Mouse (Mus musculus) ZHBTc4 (cell line): ENCODE results near the gene Cacna1i.
A peak's percentile ranks its signal among the peaks of the same experiment; 100 is the strongest.

Experiments used
- DNase-seq: peaks from one replicate; pipeline ENCODE4 v3.0.0-alpha.2; 2011; ENCODE audit warnings: low read depth, low spot score

Gene Cacna1i

GRCm38 (mm10) chr15:80286851-80287415 lies at the start of gene Cacna1i:
Gene Cacna1i, plus strand, starts transcription at chr15:80287238.
- DNase-seq, result peak; percentile 46

- no peak for DNase-seq
Measured at GRCm38 (mm10) chr15:80248135-80248534, 38.9 kb upstream of the Cacna1i start.

GRCm38 (mm10) chr15:80248596-80248995 lies 38.4 kb upstream of the Cacna1i start:
- no peak for DNase-seq

DNA sequence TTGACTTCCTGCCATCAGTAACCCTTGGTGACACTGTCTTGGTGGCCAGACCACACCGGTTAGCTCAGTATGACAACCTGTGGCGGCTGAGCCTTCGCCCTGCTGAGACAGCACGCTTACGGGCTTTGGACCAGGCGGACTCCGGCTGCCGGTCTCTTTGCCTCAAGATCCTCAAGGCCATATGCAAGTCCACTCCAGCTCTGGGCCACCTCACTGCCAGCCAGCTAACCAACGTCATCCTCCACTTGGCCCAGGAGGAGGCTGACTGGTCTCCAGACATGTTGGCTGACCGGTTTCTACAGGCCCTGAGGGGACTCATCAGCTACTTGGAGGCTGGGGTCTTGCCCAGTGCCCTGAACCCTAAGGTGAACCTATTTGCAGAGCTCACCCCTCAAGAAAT lies 37.4 kb upstream of the Cacna1i start:
- DNase-seq, result no peak

DNA sequence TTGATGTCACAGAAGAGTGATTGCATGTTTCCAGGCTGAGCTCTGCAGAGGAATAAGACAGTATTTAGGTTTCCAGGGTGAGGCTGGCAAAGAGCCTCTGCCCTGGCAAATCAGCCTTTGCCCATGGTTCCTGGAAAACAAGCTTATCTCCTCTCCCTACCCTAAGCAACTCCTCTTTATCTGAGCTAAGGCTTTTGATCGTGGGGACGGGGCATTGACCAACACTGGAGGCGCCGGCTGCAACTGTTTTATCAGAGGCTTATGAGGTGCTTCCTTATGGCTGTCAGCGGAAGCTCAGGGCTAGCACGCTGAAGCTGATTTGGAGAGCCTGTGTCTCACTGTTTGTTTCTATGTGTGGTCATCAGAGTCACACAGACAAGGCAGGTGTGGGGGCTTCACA lies 36.5 kb upstream of the Cacna1i start:
- DNase-seq, result no peak

DNA sequence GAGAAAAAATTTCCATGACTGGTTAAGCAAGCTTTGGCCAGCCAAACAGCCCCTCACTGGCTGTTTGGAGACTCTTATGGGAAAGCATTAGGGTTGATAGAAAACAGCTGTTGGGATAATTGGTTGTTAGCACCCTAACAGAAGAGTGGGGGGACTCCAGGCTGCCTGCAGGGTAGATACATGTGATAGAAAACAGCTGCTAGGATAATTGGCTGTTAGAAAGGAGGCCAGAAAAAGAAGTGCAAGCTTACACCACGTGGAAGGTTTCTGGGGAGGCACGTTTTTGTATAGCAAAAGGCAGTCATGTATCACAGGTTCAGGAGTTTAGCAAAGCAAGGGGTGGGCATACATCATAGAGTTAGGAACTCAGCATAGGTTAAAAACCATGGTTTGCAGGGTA lies 33.5 kb upstream of the Cacna1i start:
- DNase-seq, result no peak

GRCm38 (mm10) chr15:80254207-80254606 lies 32.8 kb upstream of the Cacna1i start:
- DNase-seq, result no peak

DNA sequence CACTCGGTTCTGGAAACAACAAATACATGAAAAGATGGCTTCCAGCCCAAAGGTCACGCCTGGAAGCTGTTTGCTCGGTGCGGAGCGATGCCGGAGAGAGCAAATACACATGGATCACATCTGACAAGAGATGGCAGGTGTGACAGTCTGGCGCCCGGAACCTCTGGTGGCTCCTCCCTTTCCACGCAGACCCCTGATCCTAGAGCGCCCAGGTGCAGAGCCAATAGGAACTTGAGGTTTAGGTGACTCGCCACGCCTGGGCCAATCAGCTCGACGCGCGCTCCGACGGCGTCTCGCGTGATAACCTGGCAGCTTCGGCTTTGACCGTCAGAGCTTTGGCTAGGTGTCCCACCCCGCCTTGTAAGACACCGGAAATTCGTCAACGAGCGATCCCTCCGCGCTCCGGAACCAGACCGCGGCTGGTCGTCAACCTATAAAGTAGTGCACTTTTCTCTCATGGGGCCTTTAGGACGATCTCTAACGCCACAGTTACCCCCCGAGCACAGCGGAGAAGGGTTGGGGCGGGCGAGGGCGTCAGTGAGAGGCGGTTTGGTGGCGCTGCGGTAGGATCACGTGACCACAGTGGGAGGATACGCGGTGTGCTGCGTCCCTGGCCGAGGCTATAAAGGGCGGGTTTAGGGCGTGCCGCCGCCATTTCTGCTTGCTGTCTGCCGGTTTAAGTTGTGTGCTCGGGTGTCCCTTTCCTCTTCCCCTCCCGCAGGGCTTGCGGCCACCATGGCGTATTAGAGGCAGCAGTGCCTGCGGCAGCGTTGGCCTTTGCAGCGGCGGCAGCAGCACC lies 32.0 kb upstream of the Cacna1i start, which contains the start of gene Atf4:
Gene Atf4 (plus strand): TSS at position 338 of the 799 bp plus-strand sequence.
- DNase-seq, result peak; percentile 100

DNA sequence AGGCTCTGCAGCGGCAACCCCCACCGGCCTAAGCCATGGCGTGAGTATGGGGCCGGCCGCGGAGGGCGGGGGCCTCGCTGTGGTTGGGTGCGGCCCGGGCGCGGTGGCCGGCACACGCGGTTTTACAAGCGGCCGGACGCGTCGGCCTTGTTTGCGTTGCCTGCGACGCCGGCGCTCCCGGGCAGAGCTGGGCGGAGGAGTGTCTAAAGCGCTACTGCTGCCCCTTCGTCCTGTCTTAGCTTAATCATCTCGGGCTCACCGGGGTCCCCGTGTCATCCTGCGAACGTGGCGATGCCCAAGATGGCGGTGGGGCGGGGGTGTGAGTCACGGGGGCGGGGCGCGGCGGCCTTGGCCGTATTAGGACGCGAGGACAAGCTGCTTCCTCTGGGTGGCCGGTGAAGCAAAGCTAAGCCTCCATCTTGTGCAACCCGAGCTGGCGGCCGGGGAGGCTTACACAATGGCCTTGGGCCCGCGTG lies 31.4 kb upstream of the Cacna1i start:
- DNase-seq, result peak; percentile 92

- no peak for DNase-seq
Measured at GRCm38 (mm10) chr15:80256242-80256641, 30.8 kb upstream of the Cacna1i start.

DNA sequence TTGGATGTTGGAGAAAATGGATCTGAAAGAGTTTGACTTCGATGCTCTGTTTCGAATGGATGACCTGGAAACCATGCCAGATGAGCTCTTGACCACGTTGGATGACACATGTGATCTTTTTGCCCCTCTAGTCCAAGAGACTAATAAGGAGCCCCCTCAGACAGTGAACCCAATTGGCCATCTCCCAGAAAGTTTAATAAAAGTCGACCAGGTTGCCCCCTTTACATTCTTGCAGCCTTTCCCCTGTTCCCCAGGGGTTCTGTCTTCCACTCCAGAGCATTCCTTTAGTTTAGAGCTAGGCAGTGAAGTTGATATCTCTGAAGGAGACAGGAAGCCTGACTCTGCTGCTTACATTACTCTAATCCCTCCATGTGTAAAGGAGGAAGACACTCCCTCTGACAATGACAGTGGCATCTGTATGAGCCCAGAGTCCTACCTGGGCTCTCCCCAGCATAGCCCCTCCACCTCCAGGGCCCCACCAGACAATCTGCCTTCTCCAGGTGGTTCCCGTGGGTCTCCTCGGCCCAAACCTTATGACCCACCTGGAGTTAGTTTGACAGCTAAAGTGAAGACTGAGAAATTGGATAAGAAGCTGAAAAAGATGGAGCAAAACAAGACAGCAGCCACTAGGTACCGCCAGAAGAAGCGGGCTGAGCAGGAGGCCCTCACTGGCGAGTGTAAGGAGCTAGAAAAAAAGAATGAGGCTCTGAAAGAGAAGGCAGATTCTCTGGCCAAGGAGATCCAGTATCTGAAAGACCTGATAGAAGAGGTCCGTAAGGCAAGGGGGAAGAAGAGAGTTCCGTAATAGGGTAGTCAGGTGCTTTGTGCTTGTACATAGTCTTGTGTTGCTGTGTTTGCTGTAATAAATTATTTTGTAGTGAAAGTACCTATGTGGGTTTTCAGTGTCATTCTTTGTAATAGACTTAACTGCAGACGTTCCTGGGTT lies 30.1 kb upstream of the Cacna1i start:
- DNase-seq, result peak; percentile 41

- peak; percentile 65 for DNase-seq
Measured at GRCm38 (mm10) chr15:80257602-80258239, 29.3 kb upstream of the Cacna1i start.

GRCm38 (mm10) chr15:80258240-80259170 lies 28.5 kb upstream of the Cacna1i start:
- peak; percentile 87 for DNase-seq

DNA sequence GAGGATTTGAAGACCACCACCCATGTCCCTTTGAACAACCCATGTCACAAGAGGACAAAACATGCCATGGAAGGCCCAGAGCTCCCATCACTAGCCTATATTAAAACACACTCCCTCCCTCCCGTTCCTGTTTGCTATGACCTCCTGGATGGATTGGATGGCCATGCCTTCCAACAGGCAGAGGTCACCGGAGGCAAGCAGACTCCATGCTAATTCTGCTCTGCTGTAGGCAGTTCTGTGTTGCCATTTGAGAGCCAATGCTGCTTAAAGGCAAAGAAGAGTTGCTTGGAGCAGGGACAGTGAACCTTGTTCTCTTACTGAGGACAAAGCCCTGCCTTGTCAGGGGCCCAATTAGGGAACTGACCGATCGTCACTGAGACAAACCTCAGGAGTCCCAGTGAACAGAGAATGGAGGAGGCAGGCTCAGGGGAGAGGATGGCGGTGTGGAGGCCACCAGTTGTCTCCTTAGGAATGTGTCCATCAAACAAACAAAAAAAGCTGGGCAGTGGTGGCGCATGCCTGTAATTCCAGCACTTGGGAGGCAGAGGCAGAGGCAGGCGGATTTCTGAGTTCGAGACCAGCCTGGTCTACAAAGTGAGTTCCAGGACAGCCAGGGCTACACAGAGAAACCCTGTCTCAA lies 27.5 kb upstream of the Cacna1i start:
- peak; percentile 78 for DNase-seq

- DNase-seq, result peak; percentile 90
Measured at GRCm38 (mm10) chr15:80260677-80261076, 26.4 kb upstream of the Cacna1i start.

DNA sequence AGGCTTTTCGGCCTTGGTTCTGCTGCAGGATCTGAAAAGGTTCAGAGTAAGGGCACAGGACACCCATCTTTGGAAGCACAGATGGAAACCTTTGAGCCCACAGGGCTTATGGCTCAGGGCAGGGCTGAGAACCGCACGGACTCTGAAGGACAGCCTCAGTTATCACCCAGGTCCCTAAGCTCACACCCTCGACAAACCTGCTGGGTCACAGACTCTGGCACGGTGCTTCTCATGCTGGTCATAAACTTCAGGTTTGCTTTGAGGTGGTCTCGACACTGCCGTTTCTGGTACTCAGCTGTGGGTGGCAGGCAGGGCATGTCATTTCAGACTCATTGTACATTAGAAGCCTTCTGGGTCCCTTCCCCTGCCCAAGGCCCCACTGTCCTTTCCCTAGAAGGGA lies 25.9 kb upstream of the Cacna1i start:
- DNase-seq, result no peak

- DNase-seq, result peak; percentile 99
Measured at GRCm38 (mm10) chr15:80263610-80264575, 23.1 kb upstream of the Cacna1i start, which contains the start of gene Rps19bp1. Gene Rps19bp1, minus strand, starts transcription at chr15:80264315.

- peak; percentile 87 for DNase-seq
Measured at GRCm38 (mm10) chr15:80266281-80266680, 20.8 kb upstream of the Cacna1i start.
